Mouse (Mus musculus) layer of hippocampus, postnatal 14 days (tissue): ENCODE data around the gene Pafah1b2. TPM values are rescaled to one million over a fixed set of nuclear protein-coding genes. Genes with fewer than 3 reads are reported as not detected.

ENCODE experiments used
- DNase-seq, 2 experiments: peaks; one replicate each; pipeline ENCODE4 v3.0.0; 2021 to 2022; ENCODE audit warnings: low spot score in 2 of 2, mixed read lengths in 1 of 2
- microRNA-seq, 2 experiments: library from miRNA; unstranded; fragments of <30 nt; microRNA quantifications; one replicate each; pipeline ENCODE4 v1.2.0; 2021
- total RNA-seq, 2 experiments: library from RNA; stranded (reverse); gene quantifications; 2 replicates each; pipeline ENCODE4 v1.2.3; 2021

Gene Pafah1b2
- total RNA-seq, 2 experiments from 2014 or later: 196 to 238 TPM

DNA sequence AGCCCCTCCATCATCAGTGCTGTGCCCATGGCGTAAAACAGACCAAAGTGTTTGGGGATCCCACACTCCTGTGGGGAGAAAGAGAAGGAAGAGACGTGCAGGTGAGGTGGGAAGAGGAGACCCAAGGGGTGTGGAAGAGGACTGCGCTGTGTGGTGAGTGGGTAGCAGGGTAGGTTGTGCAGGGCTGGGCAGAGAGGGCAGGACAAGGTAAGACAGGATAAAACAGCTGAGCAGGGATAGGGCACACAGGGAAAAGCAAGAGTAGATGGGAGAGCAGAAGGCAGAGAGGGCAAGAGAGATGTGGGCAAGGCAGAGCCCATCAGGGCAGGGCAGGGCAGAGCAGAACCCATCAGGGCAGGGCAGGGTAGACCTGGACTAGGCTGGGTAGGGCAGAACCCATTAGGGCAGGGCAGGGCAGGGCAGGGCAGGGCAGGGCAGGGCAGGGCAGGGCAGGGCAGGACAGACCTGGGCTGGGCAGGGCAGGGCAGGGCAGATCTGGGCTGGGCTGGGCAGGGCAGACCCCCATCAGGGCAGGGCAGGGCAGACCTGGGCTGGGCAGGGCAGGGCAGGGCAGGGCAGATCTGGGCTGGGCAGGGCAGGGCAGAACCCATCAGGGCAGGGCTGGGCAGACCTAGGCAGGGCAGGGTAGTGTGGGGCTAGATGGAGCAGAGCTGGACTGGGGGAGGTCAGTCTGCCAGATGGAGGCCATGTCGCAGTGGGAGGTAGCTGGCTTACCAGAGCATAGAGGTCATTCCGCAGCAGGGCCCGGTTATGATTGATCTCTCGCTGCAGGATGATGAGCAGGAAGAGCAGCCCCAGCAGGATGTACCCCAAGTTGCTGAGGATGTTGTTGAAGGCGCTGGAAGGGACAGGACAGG is 68.6 kb downstream of the Pafah1b2 start:
- no peak for DNase-seq

DNA sequence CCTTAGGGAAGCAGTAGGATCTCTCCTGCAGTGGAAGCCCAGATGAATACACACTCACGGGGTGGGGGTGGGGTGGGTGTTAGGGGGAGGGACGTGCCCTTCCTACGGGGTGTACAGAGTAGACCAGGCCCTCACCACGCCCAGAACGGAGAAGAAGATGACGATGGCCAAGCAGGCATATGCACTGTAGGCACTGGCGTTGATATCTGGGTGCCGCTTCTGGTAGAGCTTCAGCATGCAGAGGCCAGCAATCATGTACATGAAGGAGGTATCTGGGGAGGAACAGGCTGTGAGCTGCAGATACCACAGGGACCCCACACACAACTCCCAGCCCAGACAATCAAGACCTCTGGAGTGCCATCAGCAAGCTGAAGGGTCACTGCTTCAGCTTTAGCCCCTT is 69.6 kb downstream of the Pafah1b2 start:
- no peak for DNase-seq

DNA sequence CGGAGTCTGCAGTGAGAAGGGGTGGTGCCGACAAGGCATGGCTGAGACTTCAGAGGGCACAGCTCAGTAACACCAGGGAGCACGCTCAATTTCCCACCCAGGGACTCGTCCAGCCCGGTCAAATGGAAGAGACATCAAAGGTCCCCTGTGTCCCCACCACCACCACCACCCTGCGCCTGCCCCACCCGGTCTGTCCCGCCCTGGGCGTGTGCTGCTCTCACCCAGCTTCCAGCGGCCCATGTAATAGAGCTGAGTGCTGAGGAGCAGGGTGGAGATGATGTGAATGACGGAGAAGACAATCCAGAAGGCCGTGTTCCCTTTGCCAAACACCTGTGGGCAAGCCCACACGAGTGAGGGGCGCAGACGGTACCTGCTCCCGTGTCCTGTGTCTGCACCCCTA is 70.0 kb downstream of the Pafah1b2 start:
- no peak for DNase-seq

DNA sequence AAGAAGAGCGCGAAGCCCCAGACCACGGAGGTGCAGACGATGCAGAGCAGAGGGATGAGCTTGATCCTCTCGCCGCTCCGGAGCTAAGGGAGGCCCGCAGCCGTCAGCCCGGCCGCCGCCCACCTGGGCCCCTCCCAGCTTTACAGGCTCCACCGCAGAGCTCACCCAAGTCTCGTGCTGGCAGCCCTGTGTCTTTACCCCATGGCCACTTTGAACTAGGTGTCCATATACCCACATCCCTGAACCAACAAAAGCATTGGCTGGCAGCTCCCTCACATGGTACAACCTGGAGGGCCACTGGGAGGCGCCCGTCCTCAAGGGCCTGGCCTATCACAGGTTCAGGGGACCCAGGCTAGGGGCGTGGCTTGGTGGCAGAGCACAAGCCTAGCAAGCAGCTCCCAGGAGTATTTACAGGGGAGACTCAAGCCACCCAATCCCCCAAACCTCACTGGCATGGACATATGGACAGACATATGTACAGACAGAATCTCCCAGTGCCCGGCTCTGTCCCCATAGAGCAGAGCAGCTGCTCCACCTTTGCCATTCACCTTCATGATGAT is 71.1 kb downstream of the Pafah1b2 start:
- DNase-seq: no peak

DNA sequence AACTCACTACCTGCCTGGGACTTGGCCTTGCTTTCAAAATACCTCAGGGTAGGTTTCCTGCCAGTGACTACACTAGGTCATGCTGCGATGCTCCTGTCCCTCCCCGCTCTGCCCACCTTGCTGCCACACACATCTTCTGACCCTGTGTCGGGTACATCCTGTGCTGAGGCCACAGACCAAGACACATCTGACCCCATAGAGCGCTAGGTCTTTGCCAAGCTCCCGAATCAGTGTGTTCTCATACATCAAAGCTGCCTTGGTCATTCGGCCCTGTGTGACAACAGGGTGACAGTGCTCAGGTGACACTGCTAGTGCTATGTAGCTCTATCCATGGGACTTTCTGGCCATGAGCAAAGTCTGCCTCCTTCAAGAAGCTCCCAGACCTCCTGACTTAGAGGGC is 72.7 kb downstream of the Pafah1b2 start:
- DNase-seq: no peak

DNA sequence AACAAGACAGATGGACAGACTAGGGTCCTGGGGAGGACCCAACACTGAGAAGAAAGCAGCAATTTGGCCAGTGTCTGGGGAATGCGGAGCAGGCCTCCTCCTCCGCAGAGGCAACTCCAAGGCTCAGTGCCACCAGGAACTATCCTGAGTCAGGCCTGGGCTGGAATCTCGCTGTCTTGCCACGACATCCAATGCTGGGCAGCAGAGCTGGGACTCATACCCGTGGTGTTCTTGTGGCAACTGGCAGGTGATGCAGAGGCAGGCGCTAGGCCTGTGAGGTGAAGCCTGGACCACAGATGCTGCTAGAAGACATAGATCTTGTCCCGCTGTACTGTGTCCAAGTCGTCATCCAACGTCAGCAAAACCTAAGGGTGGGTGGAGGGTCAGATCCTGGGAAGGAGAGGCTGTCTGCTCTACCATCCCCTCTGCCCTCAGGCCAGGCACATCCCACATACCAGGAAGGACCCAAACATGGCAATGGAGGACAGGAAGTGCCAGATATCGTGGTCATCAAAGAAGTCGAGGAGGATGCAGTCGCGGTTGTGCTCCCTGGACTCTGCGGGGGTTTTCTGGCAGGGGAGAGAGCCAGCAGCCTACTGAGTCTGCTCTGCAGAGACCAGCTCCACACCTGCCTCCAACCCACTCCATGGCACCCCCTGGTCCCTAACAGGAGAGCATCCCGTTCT is 73.4 kb downstream of the Pafah1b2 start:
- no peak for DNase-seq

DNA sequence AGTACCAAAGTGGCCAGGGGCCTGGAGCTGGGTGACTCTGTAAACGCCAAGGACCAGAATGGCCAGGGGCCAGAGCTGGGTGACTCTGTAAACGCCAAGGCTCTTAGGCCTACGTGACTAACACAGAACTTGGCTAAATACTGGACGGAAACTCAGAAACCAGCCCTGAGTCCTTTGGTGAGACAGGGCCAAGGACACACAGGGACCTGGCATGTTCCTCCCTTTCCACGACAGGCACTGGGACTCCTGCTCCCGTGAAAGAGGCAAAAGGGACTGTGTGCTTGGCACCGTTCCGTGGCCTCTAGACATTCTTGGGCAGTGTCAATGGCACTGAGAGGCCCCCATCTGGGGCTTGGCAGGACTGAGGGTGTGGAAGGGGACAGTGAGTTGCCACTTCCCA is 74.4 kb downstream of the Pafah1b2 start:
- no peak for DNase-seq

DNA sequence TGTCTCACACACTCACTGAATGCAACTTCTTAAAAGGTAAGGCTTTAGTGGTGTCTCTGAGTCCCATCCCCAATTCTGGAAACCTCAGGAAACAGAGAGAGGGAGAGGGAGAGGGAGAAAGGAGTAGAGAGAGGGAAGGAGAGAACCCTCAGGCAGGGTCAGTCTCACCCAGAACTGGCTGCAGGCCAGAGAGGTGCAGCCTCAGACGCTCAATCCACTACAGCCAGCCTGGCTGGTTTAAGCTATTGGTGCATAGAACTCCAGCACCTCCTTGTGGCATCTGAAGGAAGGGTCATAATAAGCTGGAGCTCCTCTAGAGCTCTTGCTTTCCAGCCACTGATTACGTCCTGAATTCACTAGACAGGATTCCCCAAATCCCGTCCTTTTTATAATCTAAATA is 75.6 kb downstream of the Pafah1b2 start:
- peak; percentile 51 to 60 for DNase-seq

DNA sequence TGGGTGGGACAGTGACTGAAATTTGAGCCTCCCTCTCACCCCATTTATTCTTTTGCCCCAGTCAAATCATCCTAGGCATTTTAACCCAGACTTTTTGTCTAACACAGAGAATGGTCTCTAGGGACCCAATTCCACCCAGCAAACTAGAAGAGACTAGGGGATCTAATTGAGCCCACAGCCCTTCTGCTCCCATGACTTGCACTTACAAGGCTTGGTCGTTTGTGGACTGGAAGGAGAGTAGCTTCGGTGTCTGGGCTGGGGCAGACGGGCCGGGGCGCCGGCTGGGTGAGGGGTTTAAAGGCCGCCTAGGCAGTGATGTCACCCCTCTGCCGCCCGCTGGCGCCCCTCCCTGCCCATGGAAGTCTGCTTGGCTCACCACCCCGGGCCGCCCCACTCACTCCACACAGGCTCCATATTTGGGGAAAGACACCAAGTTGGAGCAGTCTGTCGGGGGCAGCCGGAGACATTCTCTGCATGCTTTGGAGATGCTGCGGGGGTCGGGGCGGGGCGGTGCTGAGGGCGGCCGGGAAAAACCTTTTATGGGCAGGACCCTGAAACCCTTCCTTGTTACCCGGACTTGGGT is 76.8 kb downstream of the Pafah1b2 start, which contains the start of gene Tagln:
TSS of gene Tagln (minus strand) at position 431 of the 583 bp plus-strand sequence.
- no peak for DNase-seq

DNA sequence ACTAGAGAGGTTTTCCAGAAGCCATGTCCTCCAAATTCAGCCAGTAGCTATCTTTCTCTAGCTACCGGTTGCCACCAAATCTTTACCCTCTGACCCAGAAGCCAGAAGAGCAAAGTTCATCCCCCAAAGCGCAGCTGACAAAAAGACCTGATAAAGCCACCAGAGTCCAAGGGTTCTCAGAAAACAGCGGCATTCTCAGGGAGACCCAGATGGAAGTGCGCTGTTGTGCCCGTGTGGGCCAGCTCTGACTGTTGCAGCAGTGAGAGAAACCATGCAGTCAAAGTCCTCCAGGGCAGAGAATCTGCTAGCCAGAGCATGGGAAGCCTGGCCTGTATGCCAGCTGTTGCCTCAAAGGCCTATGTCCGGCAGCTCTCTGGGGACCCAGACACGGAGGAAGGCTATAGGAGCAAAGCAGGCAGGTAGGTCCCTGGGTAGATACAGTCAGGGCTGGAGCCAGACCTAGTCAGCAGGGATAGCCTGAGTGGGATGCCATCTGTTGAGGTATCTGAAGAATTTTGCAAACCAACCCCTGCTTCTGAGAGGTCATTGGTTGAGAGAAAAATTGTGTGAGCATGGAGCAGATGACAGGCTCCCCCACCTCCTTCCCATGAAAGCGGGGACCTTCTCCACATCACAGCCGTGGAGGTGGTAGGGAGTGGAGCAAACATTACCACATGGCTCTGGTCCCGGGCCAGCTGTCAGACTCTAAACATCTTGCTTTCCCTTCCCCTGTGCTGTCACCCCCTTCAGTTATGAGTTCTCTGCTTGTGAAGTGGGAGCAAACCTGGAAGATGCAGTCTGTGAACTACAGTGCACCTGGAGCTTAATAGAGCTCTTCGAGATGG is 79.7 kb downstream of the Pafah1b2 start:
- peak in 1 of 2 experiments; percentile 37 for DNase-seq

DNA sequence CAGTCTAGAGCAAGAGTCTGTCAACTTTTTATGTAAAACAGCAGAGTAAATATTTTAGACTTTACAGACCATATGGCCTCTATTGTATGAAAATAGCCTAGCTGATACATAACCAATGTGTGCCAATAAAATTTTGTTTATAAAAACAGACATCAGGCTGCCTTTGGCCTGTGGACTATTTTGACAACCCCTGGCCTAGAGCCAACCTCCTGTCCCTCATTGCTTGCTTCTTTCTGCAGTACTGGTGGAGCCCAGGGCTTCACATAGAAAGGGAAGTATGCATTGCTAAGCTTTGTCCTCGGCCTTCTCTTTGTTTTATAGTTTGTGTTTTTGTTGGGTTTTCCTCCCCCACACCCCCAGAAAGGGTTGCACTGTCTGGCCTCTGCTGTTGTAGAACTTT is 80.5 kb downstream of the Pafah1b2 start:
- DNase-seq: no peak

DNA sequence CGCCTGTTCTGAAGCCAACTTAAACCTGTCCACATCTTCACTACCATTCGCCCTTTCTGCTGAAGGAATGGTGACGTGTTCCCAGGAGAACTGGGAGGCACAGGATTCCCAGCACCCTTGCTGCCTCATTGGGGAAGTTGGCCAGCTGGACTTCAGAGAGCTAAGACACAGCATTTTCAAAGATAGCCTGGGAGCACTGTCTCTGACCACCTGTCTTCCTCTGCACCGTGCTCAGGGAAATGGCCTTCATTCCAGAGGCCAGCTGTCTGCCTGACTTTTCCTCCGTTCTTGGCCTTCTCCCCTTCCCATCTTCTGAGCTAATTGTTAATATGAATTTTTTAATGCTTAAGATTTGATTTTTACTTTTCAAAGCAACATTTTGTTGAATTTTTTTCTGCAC is 83.2 kb downstream of the Pafah1b2 start:
- no peak for DNase-seq

DNA sequence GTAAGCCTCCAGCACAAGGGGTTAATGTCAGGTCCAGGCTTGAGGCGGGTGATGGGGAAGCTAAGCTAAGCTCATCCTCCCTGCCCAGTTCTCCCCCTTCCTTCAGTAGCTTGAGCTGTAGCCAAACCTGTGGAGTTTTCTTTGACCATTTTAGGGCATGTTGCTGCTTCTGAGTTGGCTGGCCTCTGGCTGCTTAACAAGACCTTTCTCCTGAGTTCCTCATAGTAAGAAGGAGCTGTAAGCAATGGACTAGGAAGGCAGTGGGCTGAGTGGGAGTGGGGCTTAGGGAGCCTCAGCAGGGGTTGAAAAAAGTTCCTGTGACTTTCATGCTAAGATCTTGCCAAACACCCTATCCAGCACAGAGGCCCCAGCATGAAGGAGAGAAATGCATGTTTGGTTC is 92.6 kb downstream of the Pafah1b2 start:
- DNase-seq: no peak

DNA sequence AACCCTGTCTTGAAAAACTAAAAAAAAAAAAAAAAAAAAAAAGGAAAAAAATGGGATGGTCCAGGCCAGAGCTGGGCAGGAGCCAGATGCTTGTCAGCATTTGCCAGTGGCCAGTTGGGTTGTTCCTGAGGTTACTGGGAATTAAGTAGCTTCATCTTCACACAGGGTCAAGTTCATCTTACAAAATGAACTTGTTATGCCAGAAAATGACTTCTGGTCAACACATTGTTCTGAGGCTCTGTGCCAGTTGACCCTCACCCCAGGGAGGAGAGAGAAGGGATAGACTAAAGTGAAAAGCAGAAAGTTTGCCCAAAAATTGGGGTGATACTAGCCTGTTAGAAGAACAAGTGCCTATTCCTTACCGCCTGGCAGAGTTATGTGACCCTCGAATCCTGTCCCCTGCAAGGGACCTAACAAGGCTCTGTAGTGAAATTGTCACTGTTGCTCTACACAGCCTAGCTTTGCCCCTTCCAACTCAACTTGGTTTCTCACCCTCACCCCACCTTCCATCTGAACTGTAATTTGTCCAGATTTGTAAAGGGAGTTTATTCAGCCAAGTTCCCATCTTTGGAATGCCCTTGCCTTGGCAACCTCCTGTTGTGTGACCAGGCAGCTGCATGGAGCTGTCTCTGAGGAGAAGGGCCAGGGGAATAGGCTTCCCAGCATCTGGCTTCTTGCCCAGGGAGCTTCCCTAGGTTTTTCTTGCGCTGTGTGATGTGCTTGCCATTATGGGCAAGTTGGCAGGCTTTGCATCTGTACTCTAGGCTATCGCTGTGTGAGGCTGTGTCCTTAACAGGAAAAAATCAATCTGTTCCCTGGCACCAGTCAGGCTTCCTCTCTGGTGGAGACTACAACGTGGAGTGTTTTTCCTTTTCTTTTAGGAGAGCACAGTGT is 95.2 kb downstream of the Pafah1b2 start:
- peak; percentile 54 to 85 for DNase-seq

DNA sequence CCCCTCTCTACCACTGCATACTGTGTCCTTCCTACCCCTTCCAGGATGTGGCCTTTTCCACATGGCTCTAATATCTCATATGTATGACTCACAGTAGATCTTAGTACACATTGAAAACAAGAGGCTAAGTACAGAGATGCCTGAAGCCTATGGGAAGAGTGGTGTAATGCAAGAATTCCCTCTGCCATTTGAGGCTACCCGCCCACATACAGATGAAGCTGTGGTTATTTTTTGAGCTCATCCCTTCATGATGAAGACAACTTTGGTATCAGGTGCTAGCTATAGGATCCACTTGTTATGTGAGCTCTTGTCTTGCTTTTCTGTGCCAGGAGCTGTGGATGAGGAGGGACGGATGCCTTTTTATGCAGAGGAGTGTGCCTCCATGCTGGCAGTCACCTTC is 96.8 kb downstream of the Pafah1b2 start:
- DNase-seq: no peak

Small RNA genes within 50 kb of the gene (microRNA-seq; reads per million reads assigned to microRNA genes)
- gene Mir7087: 0 to 0.45 reads per million in 2 experiments

Other genes starting within 250 kb of the Pafah1b2 start
- gene Cep164, start 184.0 kb downstream of the Pafah1b2 start, total RNA-seq: 10 to 100 TPM; 15.5 to 15.8 TPM
- gene Bace1, start 174.1 kb downstream of the Pafah1b2 start, total RNA-seq: 100 to 1,000 TPM in 1 of 2 experiments, 10 to 100 TPM in 1; 96.6 to 101 TPM
- gene Pcsk7, start 106.2 kb downstream of the Pafah1b2 start, total RNA-seq: 10 to 100 TPM; 22.6 to 28.4 TPM
- 10 to 100 TPM; 67.0 to 67.2 TPM for gene Rnf214, start 105.8 kb downstream of the Pafah1b2 start, total RNA-seq
- gene Tagln, start 76.6 kb downstream of the Pafah1b2 start, total RNA-seq: 10 to 100 TPM; 12.7 to 18.2 TPM
- 100 to 1,000 TPM; 112 to 121 TPM for gene Sidt2, start 57.4 kb downstream of the Pafah1b2 start, total RNA-seq
- gene Sik3, start 130 bp upstream of the Pafah1b2 start, total RNA-seq: 100 to 1,000 TPM; 104 to 118 TPM
- gene Apoa1, start 215.9 kb upstream of the Pafah1b2 start, total RNA-seq: under 1 TPM in 1 of 2 experiments, not detected in 1; 0.53 TPM
- not detected for gene Apoc3, start 222.9 kb upstream of the Pafah1b2 start, total RNA-seq
- gene Apoa4, start 228.0 kb upstream of the Pafah1b2 start, total RNA-seq: not detected